Mouse (Mus musculus) forebrain, embryonic 12.5 days (tissue): ENCODE data around the gene Medag. TPM values are rescaled to one million over a fixed set of nuclear protein-coding genes. Genes with fewer than 3 reads are reported as not detected.

ENCODE experiments used
- ATAC-seq: fragments of 200-750 bp; cut with Nextera tagmentation; 2 replicates; pipeline ENCODE4 v1.8.0; 2017; ENCODE audit warnings: moderate TSS enrichment; ENCODE audit not compliant: low FRiP score
- H3K27ac ChIP-seq: fragments of 300-500 bp; sonication (generic); 2 replicates; pipeline ENCODE4 v1.5.1; 2016; ENCODE audit warnings: mild to moderate bottlenecking
- H3K27me3 ChIP-seq: fragments of 300-500 bp; sonication (generic); 2 replicates; pipeline ENCODE4 v1.6.1; 2016; ENCODE audit warnings: mild to moderate bottlenecking
- H3K36me3 ChIP-seq: fragments of 300-500 bp; sonication (generic); replicated peaks from 2 replicates; pipeline ENCODE4 v1.6.1; 2016; ENCODE audit warnings: mild to moderate bottlenecking
- H3K4me1 ChIP-seq: fragments of 300-500 bp; sonication (generic); 2 replicates; pipeline ENCODE4 v1.6.1; 2016
- H3K4me2 ChIP-seq: fragments of 300-500 bp; sonication (generic); 2 replicates; pipeline ENCODE4 v1.6.1; 2016; ENCODE audit warnings: mild to moderate bottlenecking, moderate library complexity
- H3K4me3 ChIP-seq: fragments of 300-500 bp; sonication (generic); replicated peaks from 2 replicates; pipeline ENCODE4 v1.5.1; 2016; ENCODE audit warnings: mild to moderate bottlenecking
- H3K9ac ChIP-seq: fragments of 300-500 bp; sonication (generic); 2 replicates; pipeline ENCODE4 v1.6.1; 2016; ENCODE audit warnings: mild to moderate bottlenecking
- H3K9me3 ChIP-seq: fragments of 300-500 bp; sonication (generic); 2 replicates; pipeline ENCODE4 v1.6.1; 2016
- WGBS: fragments of 180-500 bp; shearing (Covaris S2); methylation state at CpG from one replicate; pipeline ENCODE4 v1.1.7; 2016; 5-methylcytosine and 5-hydroxymethylcytosine counted together
- polyA plus RNA-seq: library from polyadenylated mRNA; unstranded; fragments of >200 nt; fragmentation: Nextera tagmentation; extraction: Ambion mirVana; gene quantifications from 2 replicates; pipeline ENCODE4 v1.2.1, GENCODE M21; 2016

Gene Medag
- 1.2 and 1.3 TPM in 2 replicates for polyA plus RNA-seq

GRCm38 (mm10) chr5:149411509-149412193 is at the start of gene Medag:
Gene Medag (plus strand): TSS chr5:149411749.
- peak within 1 kb of the TSS; percentile 36 for H3K4me3 ChIP-seq
- H3K27ac ChIP-seq, result peak within 1 kb of the TSS; percentile 32; the same call in 1 of the 2 replicates
- H3K9ac ChIP-seq, result peak within 1 kb of the TSS; percentile 47
- H3K9me3 ChIP-seq, result no peaks in the 10 kb centered on the region
- peak within 1 kb of the TSS; percentile 56 for H3K4me2 ChIP-seq
- peaks cover 28% of the 10 kb centered on the region for H3K27me3 ChIP-seq
- 3% methylated on average over 38 of the region's 38 CpGs for WGBS
- ATAC-seq, result peak; percentile 71
- H3K4me1 ChIP-seq, result peaks cover 16% of the 10 kb centered on the region
- H3K36me3 ChIP-seq, result no peaks in the 10 kb centered on the region

- H3K4me1 ChIP-seq, result no peaks in the 10 kb centered on the region
These were observed 48.9 kb upstream of the Medag start for GRCm38 (mm10) chr5:149362626-149363025.

GRCm38 (mm10) chr5:149363903-149364755 is 47.4 kb upstream of the Medag start:
- Histone ChIP-seq H3K36me3 (no peaks in the 10 kb centered on the region), H3K4me2 (no peak overlapping the region), H3K9me3 (peaks cover 12% of the 10 kb centered on the region; the same call in 1 of the 2 replicates), H3K4me1 (peaks cover 3% of the 10 kb centered on the region; the same call in 1 of the 2 replicates), H3K9ac (no peak overlapping the region), H3K27me3 (no peaks in the 10 kb centered on the region), H3K27ac (no peak overlapping the region), H3K4me3 (no peak overlapping the region)
- WGBS, result 55% methylated on average over 16 of the region's 16 CpGs
- no peak for ATAC-seq

More at GRCm38 (mm10) chr5:149362626-149363025, 48.9 kb upstream of the Medag start:
- WGBS, result 82% methylated on average over 3 of the region's 3 CpGs
- no peak overlapping the region for H3K4me3 ChIP-seq
- no peaks in the 10 kb centered on the region for H3K27me3 ChIP-seq
- H3K9me3 ChIP-seq, result peaks cover 12% of the 10 kb centered on the region; the same call in 1 of the 2 replicates
- H3K4me2 ChIP-seq, result no peak overlapping the region
- no peaks in the 10 kb centered on the region for H3K36me3 ChIP-seq
- no peak overlapping the region for H3K27ac ChIP-seq
- no peak overlapping the region for H3K9ac ChIP-seq
- no peak for ATAC-seq

GRCm38 (mm10) chr5:149367011-149367410 is 44.5 kb upstream of the Medag start:
- Histone ChIP-seq H3K4me2 (no peak overlapping the region), H3K4me1 (peaks cover 9% of the 10 kb centered on the region), H3K4me3 (no peak overlapping the region), H3K9me3 (no peaks in the 10 kb centered on the region), H3K36me3 (no peaks in the 10 kb centered on the region), H3K9ac (no peak overlapping the region), H3K27ac (no peak overlapping the region), H3K27me3 (no peaks in the 10 kb centered on the region)
- no peak for ATAC-seq
- WGBS, result 71% methylated on average over 2 of the region's 2 CpGs

GRCm38 (mm10) chr5:149367544-149368466 is 43.7 kb upstream of the Medag start:
- Histone ChIP-seq H3K4me3 (no peak overlapping the region), H3K36me3 (no peaks in the 10 kb centered on the region), H3K27me3 (no peaks in the 10 kb centered on the region), H3K4me1 (peaks cover 9% of the 10 kb centered on the region), H3K9ac (no peak overlapping the region), H3K27ac (no peak overlapping the region), H3K9me3 (no peaks in the 10 kb centered on the region), H3K4me2 (no peak overlapping the region)
- no peak for ATAC-seq
- WGBS, result 69% methylated on average over 7 of the region's 7 CpGs

GRCm38 (mm10) chr5:149368575-149369312 is 42.8 kb upstream of the Medag start:
- no peak overlapping the region for H3K27ac ChIP-seq
- no peaks in the 10 kb centered on the region for H3K36me3 ChIP-seq
- H3K27me3 ChIP-seq, result no peaks in the 10 kb centered on the region
- H3K9ac ChIP-seq, result no peak overlapping the region
- peaks cover 12% of the 10 kb centered on the region for H3K4me1 ChIP-seq
- no peak for ATAC-seq
- 78% methylated on average over 12 of the region's 12 CpGs for WGBS
- no peak overlapping the region for H3K4me3 ChIP-seq
- no peak overlapping the region for H3K4me2 ChIP-seq
- H3K9me3 ChIP-seq, result no peaks in the 10 kb centered on the region

- WGBS, result 77% methylated on average over 21 of the region's 21 CpGs
- Histone ChIP-seq H3K9ac (no peak overlapping the region), H3K4me1 (peaks cover 12% of the 10 kb centered on the region), H3K36me3 (no peaks in the 10 kb centered on the region), H3K27ac (no peak overlapping the region), H3K9me3 (no peaks in the 10 kb centered on the region), H3K27me3 (peaks cover 4% of the 10 kb centered on the region; the same call in 1 of the 2 replicates), H3K4me2 (no peak overlapping the region), H3K4me3 (no peak overlapping the region)
- no peak for ATAC-seq
These were observed 42.0 kb upstream of the Medag start for GRCm38 (mm10) chr5:149369373-149370035.

- Histone ChIP-seq H3K9me3 (no peaks in the 10 kb centered on the region), H3K9ac (no peak overlapping the region), H3K27me3 (peaks cover 4% of the 10 kb centered on the region; the same call in 1 of the 2 replicates), H3K4me1 (peaks cover 30% of the 10 kb centered on the region), H3K36me3 (no peaks in the 10 kb centered on the region), H3K4me2 (no peak overlapping the region), H3K4me3 (no peak overlapping the region), H3K27ac (no peak overlapping the region)
- no peak for ATAC-seq
- 83% methylated on average over 8 of the region's 8 CpGs for WGBS
These were observed 39.5 kb upstream of the Medag start for GRCm38 (mm10) chr5:149372018-149372417.

- peaks cover 37% of the 10 kb centered on the region for H3K4me1 ChIP-seq
- no peak overlapping the region for H3K27ac ChIP-seq
- H3K4me3 ChIP-seq, result no peak overlapping the region
- peaks cover 4% of the 10 kb centered on the region; the same call in 1 of the 2 replicates for H3K27me3 ChIP-seq
- no peak for ATAC-seq
- H3K9ac ChIP-seq, result no peak overlapping the region
- no peaks in the 10 kb centered on the region for H3K9me3 ChIP-seq
- no peaks in the 10 kb centered on the region for H3K36me3 ChIP-seq
- 59% methylated on average over 9 of the region's 9 CpGs for WGBS
- no peak overlapping the region for H3K4me2 ChIP-seq
These were observed 38.3 kb upstream of the Medag start for GRCm38 (mm10) chr5:149373224-149373623.

GRCm38 (mm10) chr5:149374026-149374425 is 37.5 kb upstream of the Medag start:
- WGBS, result 88% methylated on average over 7 of the region's 7 CpGs
- H3K4me2 ChIP-seq, result no peak overlapping the region
- H3K4me1 ChIP-seq, result peaks cover 43% of the 10 kb centered on the region
- H3K9ac ChIP-seq, result no peak overlapping the region
- no peaks in the 10 kb centered on the region for H3K36me3 ChIP-seq
- H3K27ac ChIP-seq, result no peak overlapping the region
- H3K27me3 ChIP-seq, result peaks cover 8% of the 10 kb centered on the region; the same call in 1 of the 2 replicates
- no peaks in the 10 kb centered on the region for H3K9me3 ChIP-seq
- ATAC-seq, result no peak
- no peak overlapping the region for H3K4me3 ChIP-seq
